Mouse (Mus musculus): ENCODE results near the gene Maf.

Maf gene

GRCm38 (mm10) chr8:115707731-115708590, at the start of gene Maf:
Maf (minus strand) TSS chr8:115707794.
- DNase-seq = peak; percentile 58

GRCm38 (mm10) chr8:115756965-115757364, 49.4 kb upstream of the Maf start:
- DNase-seq = no peak

GRCm38 (mm10) chr8:115756027-115756426, 48.4 kb upstream of the Maf start:
- peak; percentile 69 for DNase-seq

- no peak for DNase-seq
These were observed 47.1 kb upstream of the Maf start for GRCm38 (mm10) chr8:115754694-115755093.

GRCm38 (mm10) chr8:115753801-115754200, 46.2 kb upstream of the Maf start:
- DNase-seq = no peak

- DNase-seq = no peak
These were observed 39.8 kb upstream of the Maf start for GRCm38 (mm10) chr8:115747426-115747825.

GRCm38 (mm10) chr8:115745648-115746047, 38.1 kb upstream of the Maf start:
- no peak for DNase-seq

GRCm38 (mm10) chr8:115743441-115743840, 35.8 kb upstream of the Maf start:
- no peak for DNase-seq

GRCm38 (mm10) chr8:115742646-115743045, 35.1 kb upstream of the Maf start:
- no peak for DNase-seq

- no peak for DNase-seq
These were observed 34.4 kb upstream of the Maf start for GRCm38 (mm10) chr8:115741964-115742363.

GRCm38 (mm10) chr8:115739756-115740155, 32.2 kb upstream of the Maf start:
- no peak for DNase-seq

- no peak for DNase-seq
These were observed 24.8 kb upstream of the Maf start for GRCm38 (mm10) chr8:115732401-115732800.

GRCm38 (mm10) chr8:115726807-115727206, 19.2 kb upstream of the Maf start:
- DNase-seq = no peak

GRCm38 (mm10) chr8:115726231-115726630, 18.6 kb upstream of the Maf start:
- DNase-seq = no peak

GRCm38 (mm10) chr8:115719126-115719525, 11.5 kb upstream of the Maf start:
- DNase-seq = no peak

GRCm38 (mm10) chr8:115718621-115719020, 11.0 kb upstream of the Maf start:
- DNase-seq = no peak

- DNase-seq = no peak
These were observed 7.7 kb upstream of the Maf start for GRCm38 (mm10) chr8:115715262-115715661.

GRCm38 (mm10) chr8:115711106-115711505, 3.5 kb upstream of the Maf start:
- DNase-seq = no peak

GRCm38 (mm10) chr8:115709931-115710330, 2.3 kb upstream of the Maf start:
- DNase-seq = no peak

GRCm38 (mm10) chr8:115708936-115709780, 1.6 kb upstream of the Maf start:
- peak; percentile 68 for DNase-seq

- peak; percentile 66 for DNase-seq
These were observed 498 bp downstream of the Maf start for GRCm38 (mm10) chr8:115706861-115707730.

- peak; percentile 48 for DNase-seq
These were observed 1.2 kb downstream of the Maf start for GRCm38 (mm10) chr8:115706411-115706860.

Measured in cerebellum, adult 11 months (tissue).